Mouse (Mus musculus) ES-E14 (cell line): ENCODE data around the gene Polr2a.

Source experiments
- HCFC1 ChIP-seq: IDR thresholded peaks from 2 replicates; pipeline ENCODE4 v1.6.1; 2012; ENCODE audit warnings: low read length, inconsistent platforms, borderline replicate concordance; ENCODE audit not compliant: insufficient read depth
- MAFK ChIP-seq: IDR thresholded peaks from 2 replicates; pipeline ENCODE4 v1.6.1; 2014; ENCODE audit warnings: mild to moderate bottlenecking, low read depth, low read length, inconsistent platforms; ENCODE audit not compliant: insufficient read depth
- ZC3H11A ChIP-seq: IDR thresholded peaks from 2 replicates; pipeline ENCODE4 v1.6.1; 2012; ENCODE audit warnings: low read depth, mild to moderate bottlenecking, inconsistent platforms, low read length, borderline replicate concordance

- TF ChIP-seq HCFC1 (no peak), MAFK (no peak), ZC3H11A (no peak)
Measured at GRCm38 (mm10) chr11:69689891-69690290, 68.5 kb downstream of the Polr2a start.
